Mouse (Mus musculus) stomach, embryonic 15.5 days (tissue): Measurements from ENCODE around the gene Limd1. TPM values are rescaled to one million over a fixed set of nuclear protein-coding genes. Genes with fewer than 3 reads are reported as not detected.
A peak's percentile ranks its signal among the peaks of the same experiment; 100 is the strongest.

Experiments
- ATAC-seq: fragments of 200-750 bp; cut with Nextera tagmentation; 2 replicates; pipeline ENCODE4 v1.8.0; 2017; ENCODE audit warnings: low read depth, moderate number of reproducible peaks, moderate TSS enrichment; ENCODE audit not compliant: insufficient read depth, low FRiP score
- H3K27ac ChIP-seq: fragments of 300-500 bp; sonication (generic); 2 replicates; pipeline ENCODE4 v1.5.1; 2015; ENCODE audit warnings: mild to moderate bottlenecking, inconsistent platforms
- H3K27me3 ChIP-seq: fragments of 300-500 bp; sonication (generic); replicated peaks from 2 replicates; pipeline ENCODE4 v1.6.1; 2015; ENCODE audit warnings: inconsistent platforms
- H3K36me3 ChIP-seq: fragments of 300-500 bp; sonication (generic); 2 replicates; pipeline ENCODE4 v1.6.1; 2015; ENCODE audit warnings: inconsistent platforms
- H3K4me1 ChIP-seq: fragments of 300-500 bp; sonication (generic); 2 replicates; pipeline ENCODE4 v1.6.1; 2015; ENCODE audit warnings: inconsistent platforms
- H3K4me2 ChIP-seq: fragments of 300-500 bp; sonication (generic); 2 replicates; pipeline ENCODE4 v1.6.1; 2015; ENCODE audit warnings: mild to moderate bottlenecking, inconsistent platforms
- H3K4me3 ChIP-seq: fragments of 300-500 bp; sonication (generic); replicated peaks from 2 replicates; pipeline ENCODE4 v1.5.1; 2015; ENCODE audit warnings: inconsistent platforms
- H3K9ac ChIP-seq: fragments of 300-500 bp; sonication (generic); 2 replicates; pipeline ENCODE4 v1.6.1; 2015; ENCODE audit warnings: inconsistent platforms
- H3K9me3 ChIP-seq: fragments of 300-500 bp; sonication (generic); 2 replicates; pipeline ENCODE4 v1.6.1; 2016; ENCODE audit warnings: inconsistent platforms
- WGBS: fragments of 180-500 bp; shearing (Covaris S2); methylation state at CpG from one replicate; pipeline ENCODE4 v1.1.7; 2015; 5-methylcytosine and 5-hydroxymethylcytosine counted together
- polyA plus RNA-seq: library from polyadenylated mRNA; unstranded; fragments of >200 nt; fragmentation: Nextera tagmentation; extraction: Ambion mirVana; gene quantifications from 2 replicates; pipeline ENCODE4 v1.2.1, GENCODE M21; 2015

Gene Limd1
- polyA plus RNA-seq, 1 experiment from 2014 or later, result 46.1 TPM

- no peaks in the 10 kb centered on the region for H3K9me3 ChIP-seq
- H3K4me3 ChIP-seq, result no peak overlapping the region
- peaks cover 7% of the 10 kb centered on the region; the same call in 1 of the 2 replicates for H3K4me1 ChIP-seq
- ATAC-seq, result no peak
- H3K27me3 ChIP-seq, result no peaks in the 10 kb centered on the region
- no peak overlapping the region for H3K9ac ChIP-seq
- H3K27ac ChIP-seq, result no peak overlapping the region
- 33% methylated on average over 3 of the region's 3 CpGs for WGBS
- peaks cover 17% of the 10 kb centered on the region; the same call in 1 of the 2 replicates for H3K36me3 ChIP-seq
- H3K4me2 ChIP-seq, result no peak overlapping the region
Measured at GRCm38 (mm10) chr9:123523676-123524075, 45.2 kb downstream of the Limd1 start.

GRCm38 (mm10) chr9:123525095-123525494, 46.6 kb downstream of the Limd1 start:
- H3K4me2 ChIP-seq, result no peak overlapping the region
- peaks cover 7% of the 10 kb centered on the region; the same call in 1 of the 2 replicates for H3K4me1 ChIP-seq
- WGBS, result 3% methylated on average over 1 of the region's 1 CpGs
- no peaks in the 10 kb centered on the region for H3K9me3 ChIP-seq
- no peak overlapping the region for H3K27ac ChIP-seq
- ATAC-seq, result no peak
- no peaks in the 10 kb centered on the region for H3K27me3 ChIP-seq
- peaks cover 4% of the 10 kb centered on the region; the same call in 1 of the 2 replicates for H3K36me3 ChIP-seq
- no peak overlapping the region for H3K9ac ChIP-seq
- H3K4me3 ChIP-seq, result no peak overlapping the region

GRCm38 (mm10) chr9:123526502-123526901, 48.0 kb downstream of the Limd1 start:
- H3K4me3 ChIP-seq, result no peak overlapping the region
- H3K9ac ChIP-seq, result no peak overlapping the region
- no peak overlapping the region for H3K4me2 ChIP-seq
- no peak for ATAC-seq
- H3K27me3 ChIP-seq, result no peaks in the 10 kb centered on the region
- 76% methylated on average over 5 of the region's 5 CpGs for WGBS
- no peak overlapping the region for H3K27ac ChIP-seq
- H3K36me3 ChIP-seq, result no peaks in the 10 kb centered on the region
- H3K9me3 ChIP-seq, result no peaks in the 10 kb centered on the region
- H3K4me1 ChIP-seq, result peaks cover 10% of the 10 kb centered on the region; the same call in 1 of the 2 replicates

GRCm38 (mm10) chr9:123528087-123528925, 49.8 kb downstream of the Limd1 start:
- no peak for ATAC-seq
- H3K9me3 ChIP-seq, result no peaks in the 10 kb centered on the region
- peaks cover 12% of the 10 kb centered on the region; the same call in 1 of the 2 replicates for H3K4me1 ChIP-seq
- 26% methylated on average over 6 of the region's 6 CpGs for WGBS
- no peaks in the 10 kb centered on the region for H3K36me3 ChIP-seq
- H3K27ac ChIP-seq, result peak overlapping the region; percentile 94
- H3K27me3 ChIP-seq, result no peaks in the 10 kb centered on the region
- peak overlapping the region; percentile 98 for H3K4me3 ChIP-seq
- H3K9ac ChIP-seq, result peak overlapping the region; percentile 43
- peak overlapping the region; percentile 62 for H3K4me2 ChIP-seq

- H3K9ac ChIP-seq, result peak overlapping the region; percentile 43
- H3K36me3 ChIP-seq, result no peaks in the 10 kb centered on the region
- H3K4me1 ChIP-seq, result peaks cover 12% of the 10 kb centered on the region; the same call in 1 of the 2 replicates
- WGBS, result 1% methylated on average over 17 of the region's 17 CpGs
- peak; percentile 23 for ATAC-seq
- peak overlapping the region; percentile 98 for H3K4me3 ChIP-seq
- peak overlapping the region; percentile 94 for H3K27ac ChIP-seq
- peak overlapping the region; percentile 62 for H3K4me2 ChIP-seq
- no peaks in the 10 kb centered on the region for H3K9me3 ChIP-seq
- no peaks in the 10 kb centered on the region for H3K27me3 ChIP-seq
Measured at GRCm38 (mm10) chr9:123528926-123529295, 50.4 kb downstream of the Limd1 start.

- peak; percentile 99 for ATAC-seq
Measured at GRCm38 (mm10) chr9:123529392-123530157, 51.1 kb downstream of the Limd1 start, which contains the start of gene Sacm1l. TSS of gene Sacm1l (plus strand) at chr9:123529759.

GRCm38 (mm10) chr9:123530158-123530475, 51.6 kb downstream of the Limd1 start:
- Histone ChIP-seq H3K4me3 (peak overlapping the region; percentile 98), H3K4me2 (peak overlapping the region; percentile 59), H3K4me1 (peaks cover 12% of the 10 kb centered on the region; the same call in 1 of the 2 replicates), H3K27ac (peak overlapping the region; percentile 95), H3K36me3 (no peaks in the 10 kb centered on the region), H3K9me3 (no peaks in the 10 kb centered on the region), H3K9ac (peak overlapping the region; percentile 92), H3K27me3 (no peaks in the 10 kb centered on the region)
- WGBS, result under 1% methylated on average over 13 of the region's 13 CpGs
- ATAC-seq, result no peak

More at GRCm38 (mm10) chr9:123529392-123530157, 51.1 kb downstream of the Limd1 start, which contains the start of gene Sacm1l:
- Histone ChIP-seq H3K9me3 (no peaks in the 10 kb centered on the region), H3K36me3 (no peaks in the 10 kb centered on the region), H3K4me1 (peaks cover 12% of the 10 kb centered on the region; the same call in 1 of the 2 replicates), H3K27ac (peak within 1 kb of the TSS; percentile 95), H3K4me3 (peak within 1 kb of the TSS; percentile 98), H3K27me3 (no peaks in the 10 kb centered on the region), H3K9ac (peak within 1 kb of the TSS; percentile 92), H3K4me2 (peak within 1 kb of the TSS; percentile 62)
- under 1% methylated on average over 77 of the region's 79 CpGs for WGBS

- peak overlapping the region; percentile 95 for H3K27ac ChIP-seq
- no peaks in the 10 kb centered on the region for H3K9me3 ChIP-seq
- H3K4me2 ChIP-seq, result peak overlapping the region; percentile 59
- H3K4me1 ChIP-seq, result peaks cover 12% of the 10 kb centered on the region; the same call in 1 of the 2 replicates
- no peak for ATAC-seq
- 32% methylated on average over 11 of the region's 11 CpGs for WGBS
- no peaks in the 10 kb centered on the region for H3K27me3 ChIP-seq
- no peaks in the 10 kb centered on the region for H3K36me3 ChIP-seq
- H3K4me3 ChIP-seq, result peak overlapping the region; percentile 98
- H3K9ac ChIP-seq, result peak overlapping the region; percentile 92
Measured at GRCm38 (mm10) chr9:123530566-123531130, 52.1 kb downstream of the Limd1 start.

GRCm38 (mm10) chr9:123531234-123531633, 52.7 kb downstream of the Limd1 start:
- Histone ChIP-seq H3K4me3 (peak overlapping the region; percentile 98; the same call in 1 of the 2 replicates), H3K4me1 (peaks cover 12% of the 10 kb centered on the region; the same call in 1 of the 2 replicates), H3K27me3 (no peaks in the 10 kb centered on the region), H3K36me3 (no peaks in the 10 kb centered on the region), H3K4me2 (peak overlapping the region; percentile 59), H3K9me3 (no peaks in the 10 kb centered on the region), H3K27ac (no peak overlapping the region), H3K9ac (peak overlapping the region; percentile 92; the same call in 1 of the 2 replicates)
- no peak for ATAC-seq

GRCm38 (mm10) chr9:123536613-123537012, 58.1 kb downstream of the Limd1 start:
- 98% methylated on average over 2 of the region's 2 CpGs for WGBS
- no peak for ATAC-seq
- no peak overlapping the region for H3K27ac ChIP-seq
- 0 out of 2 replicates have a peak, but pooled peaks cover 1% of the 10 kb centered on the region for H3K4me1 ChIP-seq
- no peak overlapping the region for H3K9ac ChIP-seq
- H3K4me3 ChIP-seq, result no peak overlapping the region
- H3K27me3 ChIP-seq, result no peaks in the 10 kb centered on the region
- no peak overlapping the region for H3K4me2 ChIP-seq
- no peaks in the 10 kb centered on the region for H3K9me3 ChIP-seq
- no peaks in the 10 kb centered on the region for H3K36me3 ChIP-seq

- Histone ChIP-seq H3K9me3 (no peaks in the 10 kb centered on the region), H3K27ac (no peak overlapping the region), H3K4me3 (no peak overlapping the region), H3K4me2 (no peak overlapping the region), H3K4me1 (no peaks in the 10 kb centered on the region), H3K9ac (no peak overlapping the region), H3K36me3 (no peaks in the 10 kb centered on the region), H3K27me3 (no peaks in the 10 kb centered on the region)
- 63% methylated on average over 4 of the region's 4 CpGs for WGBS
- ATAC-seq, result no peak
Measured at GRCm38 (mm10) chr9:123538189-123538588, 59.7 kb downstream of the Limd1 start.
